Mouse (Mus musculus): Measurements from ENCODE around the gene Ttll6.
A peak's percentile ranks its signal among the peaks of the same experiment; 100 is the strongest.

Ttll6 gene

GRCm38 (mm10) chr11:96169016-96169415, 35.4 kb downstream of the Ttll6 start:
- DNase-seq: no peak

DNA sequence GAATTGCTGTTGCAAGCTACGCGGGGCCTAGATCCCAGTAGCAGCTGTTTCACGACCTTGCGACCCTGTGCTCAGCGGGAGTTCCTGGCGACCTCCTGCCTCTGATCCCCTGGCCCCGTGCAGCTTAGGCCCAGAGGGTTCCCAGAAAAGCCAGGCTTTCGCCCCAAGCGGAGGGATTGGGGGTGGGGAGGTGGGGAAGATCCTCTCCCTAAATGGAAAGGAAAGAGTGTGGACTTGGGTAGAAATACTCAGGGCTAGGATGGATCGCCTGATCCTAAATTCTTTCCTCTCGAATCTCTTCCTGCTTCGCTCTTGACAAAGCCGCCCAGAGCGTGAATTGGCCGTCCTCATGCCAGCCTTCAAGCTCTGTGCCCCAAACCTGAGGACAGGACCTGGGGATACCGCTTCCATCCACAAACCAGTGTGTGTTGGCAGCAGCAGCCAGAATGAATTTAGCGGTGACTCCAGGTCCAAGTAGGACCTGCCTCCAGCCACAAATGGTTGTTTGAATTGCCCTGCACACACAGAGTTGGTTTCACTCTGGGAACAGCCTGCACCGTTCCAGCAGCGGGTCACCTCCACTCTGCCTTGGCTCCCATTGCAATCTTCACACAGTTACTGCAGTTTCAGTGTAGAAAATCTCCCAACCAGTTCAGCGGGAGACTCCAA, 37.3 kb downstream of the Ttll6 start:
- DNase-seq: peak in 1 of 2 experiments; percentile 6

DNA sequence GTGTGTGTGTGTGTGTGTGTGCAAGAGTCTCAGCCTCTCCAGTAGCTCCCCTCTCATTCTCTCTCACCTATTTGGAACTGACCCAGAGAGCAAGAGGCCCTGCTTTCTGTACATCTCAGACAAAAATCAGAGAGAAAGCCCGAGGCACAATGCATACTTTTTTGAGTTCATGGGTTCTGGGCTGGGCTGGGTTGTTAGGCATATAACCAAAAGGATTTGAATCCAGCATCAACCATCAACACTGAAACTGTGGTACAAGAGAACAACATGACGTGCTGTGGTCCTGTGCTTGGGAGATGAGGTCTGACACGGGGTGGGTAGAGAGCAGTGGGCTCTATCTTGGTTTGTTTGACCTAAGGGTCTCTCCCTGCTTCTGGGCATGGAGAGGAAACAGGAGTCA, 38.0 kb downstream of the Ttll6 start:
- DNase-seq: no peak

GRCm38 (mm10) chr11:96172511-96173287, 39.1 kb downstream of the Ttll6 start:
- DNase-seq: no peak

DNA sequence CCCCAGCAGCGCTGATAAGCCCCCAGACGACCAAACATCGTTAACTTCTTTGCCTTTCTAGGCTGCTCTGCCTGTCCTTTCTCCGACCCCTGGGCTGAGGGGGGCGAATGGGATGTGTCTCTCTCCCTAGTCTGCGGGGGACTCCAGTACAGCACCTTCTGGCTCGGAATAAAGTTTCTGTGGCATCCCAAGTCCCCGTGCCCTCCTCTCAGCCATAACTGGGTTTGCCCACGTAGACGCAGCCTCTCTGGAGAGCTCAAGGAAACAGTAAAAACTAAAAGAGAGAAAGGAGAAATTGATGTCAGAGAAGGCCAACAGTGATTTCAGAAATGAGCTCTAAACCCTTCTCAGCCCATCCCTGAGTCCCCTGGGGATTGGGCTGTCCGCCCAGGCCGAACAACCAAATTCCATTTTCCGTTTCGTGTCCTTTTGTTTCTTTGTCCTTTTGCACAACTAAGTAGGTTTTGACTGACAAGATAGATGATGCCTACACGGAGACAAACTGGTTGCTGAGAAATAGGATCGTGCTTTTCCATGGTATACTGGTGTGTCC, 39.8 kb downstream of the Ttll6 start:
- no peak for DNase-seq

- no peak for DNase-seq
Observed at GRCm38 (mm10) chr11:96174881-96175280, 41.3 kb downstream of the Ttll6 start.

DNA sequence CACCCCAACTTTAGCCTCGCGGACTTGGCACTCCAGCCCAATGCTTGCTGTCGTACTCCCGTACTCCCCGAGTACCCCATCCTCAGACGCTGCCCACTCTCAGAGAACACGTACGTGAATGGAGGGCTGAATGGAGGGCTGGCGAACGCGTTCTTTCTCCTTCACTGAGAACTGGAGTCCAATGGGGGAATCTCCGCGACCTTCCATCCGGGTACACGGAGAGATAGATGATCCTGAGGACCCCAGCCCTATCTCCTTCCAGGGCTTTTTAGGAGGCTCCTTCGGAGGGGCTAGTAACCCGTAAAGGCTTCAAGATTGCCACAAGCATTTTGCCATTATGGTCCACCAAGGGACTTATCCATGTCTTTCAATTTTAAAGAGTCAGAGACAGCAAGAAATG, 41.9 kb downstream of the Ttll6 start:
- no peak for DNase-seq

- no peak for DNase-seq
Observed at GRCm38 (mm10) chr11:96175951-96176530, 42.5 kb downstream of the Ttll6 start.

- no peak for DNase-seq
Observed at GRCm38 (mm10) chr11:96176841-96177240, 43.3 kb downstream of the Ttll6 start.

GRCm38 (mm10) chr11:96177546-96178174, 44.1 kb downstream of the Ttll6 start:
- DNase-seq: no peak

DNA sequence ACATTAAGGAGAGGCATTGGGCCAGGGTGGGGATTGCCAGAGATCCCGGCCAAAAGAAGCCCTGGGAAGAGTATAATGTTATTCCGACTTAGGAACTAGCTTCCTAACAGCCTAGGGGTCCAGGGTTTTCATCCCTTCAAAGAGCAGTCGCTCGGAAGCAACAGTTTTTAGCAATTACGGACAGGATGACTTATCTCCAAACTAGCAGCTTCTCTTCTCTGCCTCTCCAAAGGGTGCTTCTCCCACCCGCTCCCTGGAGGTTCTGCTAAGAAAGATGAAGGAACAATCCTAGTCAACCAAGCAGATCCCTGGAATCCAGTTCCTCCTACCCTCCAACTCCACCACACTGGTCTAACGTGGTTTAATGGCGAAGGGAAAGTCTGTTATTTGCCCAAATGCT, 44.8 kb downstream of the Ttll6 start:
- no peak for DNase-seq

- DNase-seq: no peak
Observed at GRCm38 (mm10) chr11:96178911-96179503, 45.4 kb downstream of the Ttll6 start.

DNA sequence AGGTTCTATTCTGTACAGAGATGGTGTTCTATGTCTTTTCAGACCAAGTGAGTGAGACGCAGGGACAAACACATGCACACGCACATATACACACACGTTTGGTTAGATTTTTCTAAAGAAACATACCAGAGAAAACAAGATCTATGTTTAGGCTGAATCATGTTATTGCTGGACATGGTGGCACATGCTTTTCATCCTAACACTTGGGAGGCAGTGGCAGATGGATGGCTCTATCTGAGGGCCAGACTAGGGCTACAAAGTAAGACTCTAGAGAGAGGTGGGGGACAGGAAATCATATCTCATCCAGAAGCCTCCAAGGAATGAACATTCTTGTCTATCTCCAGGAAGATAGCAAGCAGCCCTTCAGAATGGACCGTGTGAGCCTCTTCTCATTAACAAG, 47.5 kb downstream of the Ttll6 start:
- DNase-seq: no peak

GRCm38 (mm10) chr11:96184233-96184632, 50.6 kb downstream of the Ttll6 start:
- no peak for DNase-seq

DNA sequence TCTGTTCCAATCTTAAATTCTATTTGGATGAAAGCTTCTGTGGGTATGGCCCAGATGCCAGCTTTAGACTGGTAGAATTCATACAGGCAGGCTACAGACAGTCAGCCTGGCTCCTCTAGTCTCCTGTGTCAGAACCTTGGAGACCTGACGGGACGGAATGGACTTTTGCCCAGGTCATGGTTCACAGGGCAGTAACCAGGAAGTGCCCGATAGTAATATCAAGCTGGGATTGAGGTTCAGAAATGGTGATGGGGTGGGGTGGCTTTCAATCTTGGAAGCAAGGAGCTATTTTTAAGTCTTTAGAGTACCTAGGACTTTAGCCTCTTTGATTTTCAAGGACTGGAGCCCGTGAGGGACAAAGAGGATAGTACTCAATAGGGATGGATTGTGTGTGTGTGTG, 53.7 kb downstream of the Ttll6 start:
- peak in 1 of 2 experiments; percentile 27 for DNase-seq

GRCm38 (mm10) chr11:96189810-96190522, 56.4 kb downstream of the Ttll6 start:
- DNase-seq: no peak

- no peak for DNase-seq
Observed at GRCm38 (mm10) chr11:96191132-96191531, 57.5 kb downstream of the Ttll6 start.

DNA sequence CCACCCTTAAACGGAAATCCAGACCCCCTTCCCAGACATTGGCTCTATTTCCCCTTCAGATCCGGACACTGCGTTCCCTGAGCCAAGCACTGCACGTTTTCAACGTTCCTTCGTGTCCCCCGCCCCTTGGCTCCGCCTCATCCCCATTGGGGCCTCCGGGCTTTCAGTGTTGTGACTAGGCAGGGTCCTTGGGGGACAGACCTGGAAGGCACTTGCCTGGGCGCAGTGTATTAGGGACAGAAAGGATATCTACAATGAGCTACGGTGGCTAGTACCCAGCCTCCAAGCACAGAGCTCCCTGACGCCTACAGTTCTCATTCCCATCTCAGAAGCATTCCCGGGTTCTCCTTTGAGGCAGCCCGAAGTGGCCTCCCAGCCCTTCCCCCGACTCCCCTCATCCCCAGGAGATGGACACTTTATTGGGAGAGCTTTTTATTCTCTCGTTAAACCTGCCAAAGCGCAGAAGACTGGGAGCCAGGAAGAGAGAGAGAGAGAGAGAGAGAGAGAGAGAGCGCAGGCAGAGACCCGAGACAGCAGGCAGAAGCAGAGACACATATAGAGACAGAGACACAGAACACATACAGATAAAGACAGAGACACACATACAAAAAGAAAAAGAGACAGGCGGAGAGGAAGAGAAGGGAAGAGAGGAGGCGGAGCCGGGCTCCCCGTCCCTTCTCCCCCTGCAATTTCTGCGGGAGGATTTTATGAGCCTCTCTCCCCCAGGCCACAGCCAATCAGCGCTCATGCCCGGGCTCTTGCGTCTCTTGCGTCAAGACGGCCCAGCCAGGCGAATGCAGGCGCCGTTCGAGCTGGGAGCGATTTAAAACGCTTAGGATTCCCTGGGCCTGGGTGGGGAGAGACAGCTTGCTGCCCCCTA, 60.2 kb downstream of the Ttll6 start, which contains the start of gene Hoxb13:
Gene Hoxb13, plus strand, starts transcription at position 796 of the 880 bp plus-strand sequence.
- DNase-seq: no peak

- DNase-seq: no peak
Observed at GRCm38 (mm10) chr11:96194401-96194710, 60.8 kb downstream of the Ttll6 start.

GRCm38 (mm10) chr11:96194961-96195640, 61.5 kb downstream of the Ttll6 start:
- DNase-seq: no peak

Measured in kidney, adult 8-10 months (tissue).